Mouse (Mus musculus) left cerebral cortex, adult 2 months (tissue): ENCODE results near the gene Ddx27. TPM values are rescaled to one million over a fixed set of nuclear protein-coding genes. Genes with fewer than 3 reads are reported as not detected.

Experiments used
- DNase-seq, 2 experiments: peaks; one replicate each; pipeline ENCODE4 v3.0.0; 2021 to 2022; ENCODE audit warnings: low spot score in 2 of 2, mixed read lengths in 1 of 2; ENCODE audit errors: extremely low spot score in 1 of 2
- H3K27ac ChIP-seq: fragments of 200-600 bp; 2 replicates; pipeline ENCODE4 v1.8.1; 2022
- H3K4me3 ChIP-seq: fragments of 200-600 bp; 2 replicates; pipeline ENCODE4 v1.8.1; 2022
- CTCF ChIP-seq: fragments of 200-600 bp; IDR thresholded peaks from 2 replicates; pipeline ENCODE4 v1.8.1; 2022; ENCODE audit warnings: antibody characterized with exemption, mild to moderate bottlenecking, moderate library complexity
- intact Hi-C: fragments of 180-260 bp; cut with DNase I; formaldehyde crosslinking; loops from one replicate; pipeline ENCODE4 v1.15.1; 2025
- total RNA-seq, 2 experiments: library from RNA; stranded (reverse); gene quantifications; 2 replicates each; pipeline ENCODE4 v1.2.3; 2021

The Ddx27 gene
- total RNA-seq, 2 experiments from 2014 or later: 34.6 to 35.5 TPM

DNA sequence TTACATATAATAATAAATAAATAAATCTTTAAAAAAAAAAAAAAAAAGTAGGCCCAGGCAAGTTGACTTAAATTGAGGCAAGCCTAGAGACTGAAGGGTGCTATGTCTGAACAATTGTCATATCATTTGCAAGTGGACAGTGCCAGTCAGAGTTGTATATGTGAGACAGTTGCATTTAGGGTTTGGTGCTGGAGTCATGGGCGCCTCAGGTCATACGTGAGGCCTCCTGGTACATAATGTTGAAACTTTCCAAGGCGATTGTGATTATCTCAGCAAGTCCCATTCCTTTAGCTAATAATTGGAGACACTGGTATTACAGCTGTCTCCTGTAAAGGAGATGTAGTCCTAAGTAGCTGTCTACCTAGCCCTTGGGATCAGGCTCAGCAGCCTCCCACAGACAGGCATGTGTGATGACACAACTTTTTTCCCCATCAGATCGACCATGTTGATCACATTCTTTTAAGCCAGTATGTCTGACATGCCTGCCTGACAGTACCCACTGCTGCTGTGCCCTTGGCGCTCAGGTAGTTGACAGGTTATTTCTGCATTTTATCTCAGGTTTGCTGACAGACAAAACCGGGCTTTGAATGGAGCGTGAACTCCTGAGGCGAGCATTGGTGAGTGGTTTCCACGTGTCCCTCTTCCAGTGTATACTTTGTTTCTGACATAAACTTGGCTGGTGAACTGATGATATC, 49.8 kb downstream of the Ddx27 start:
- H3K4me3 ChIP-seq: peak overlapping the region; percentile 97

DNA sequence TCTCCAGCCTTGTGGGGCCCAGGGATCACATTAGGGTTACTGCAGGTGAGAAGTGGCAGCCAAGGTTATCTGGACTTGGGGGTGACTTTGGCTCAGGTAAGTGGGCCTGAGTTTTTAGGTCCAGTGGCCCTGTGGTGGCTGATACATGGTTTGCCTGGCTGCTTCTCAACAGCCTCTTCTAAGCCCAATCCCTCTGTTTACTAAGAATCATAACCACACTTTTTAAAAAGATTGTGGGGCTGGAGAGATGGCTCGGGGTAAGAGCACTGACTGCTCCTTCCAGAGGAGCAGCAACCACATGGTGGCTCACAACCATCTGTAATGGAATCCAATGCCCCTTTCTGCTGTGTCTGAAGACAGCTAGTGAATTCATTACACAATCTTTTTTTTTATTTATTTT, 51.0 kb downstream of the Ddx27 start:
- no peak for TF ChIP-seq CTCF
- Histone ChIP-seq H3K27ac (no peak overlapping the region), H3K4me3 (no peak overlapping the region)
- no peak for DNase-seq
- intact Hi-C loops: no loop called here

More for the DNA sequence above, 49.8 kb downstream of the Ddx27 start:
- H3K27ac ChIP-seq: no peak overlapping the region
- intact Hi-C loops: loop anchor here (5.0 kb wide), 2 partner anchors 123 to 428 kb away; partner anchors contain the start of genes Rnf114 and Spata2
- no peak for DNase-seq
- TF ChIP-seq CTCF: no peak; the same call in 1 of the 2 replicates

DNA sequence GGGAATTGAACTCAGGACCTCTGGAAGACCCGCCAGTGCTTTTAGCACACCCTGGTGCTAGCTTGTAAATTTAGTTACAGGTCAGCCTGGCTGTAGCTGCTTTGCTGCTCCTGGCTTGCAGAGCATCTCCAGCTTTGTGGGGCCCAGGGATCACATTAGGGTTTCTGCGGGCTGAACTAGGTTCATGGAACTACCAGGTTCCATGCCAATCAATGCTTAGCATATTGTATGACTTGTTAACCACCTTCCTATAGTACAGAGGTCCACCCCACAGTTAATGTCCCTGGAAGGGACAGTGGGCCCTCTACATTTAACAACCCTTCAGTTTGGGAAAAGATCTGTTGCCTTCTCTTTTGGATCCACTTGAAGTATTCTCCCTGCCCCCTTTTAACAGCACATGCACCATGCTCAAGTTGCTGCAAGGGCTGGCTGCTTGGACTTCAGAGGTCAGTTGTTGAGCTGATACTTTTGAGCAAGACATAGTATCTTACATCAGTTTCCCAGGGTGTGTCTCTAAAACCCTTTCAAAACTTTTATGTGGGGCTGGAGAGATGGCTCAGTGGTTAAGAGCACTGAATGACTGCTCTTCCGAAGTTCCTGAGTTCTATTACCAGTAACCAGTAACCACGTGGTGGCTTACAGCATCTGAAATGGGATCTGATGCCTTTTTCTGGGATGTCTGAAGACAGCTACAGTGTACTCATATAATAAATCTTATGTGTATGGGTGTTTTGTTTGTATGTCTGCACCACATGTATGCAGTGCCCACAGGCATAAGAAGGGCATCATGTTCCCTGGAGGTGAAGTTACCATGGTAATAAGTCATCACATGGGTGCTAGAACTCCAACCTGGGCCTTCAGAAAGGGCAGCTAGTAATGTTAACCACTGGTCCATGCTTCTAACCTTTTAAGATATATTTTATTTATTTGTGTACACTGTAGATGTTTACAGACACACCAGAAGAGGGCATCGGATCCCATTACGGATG, 51.8 kb downstream of the Ddx27 start:
- TF ChIP-seq CTCF: no peak; the same call in 1 of the 2 replicates
- Histone ChIP-seq H3K27ac (no peak overlapping the region), H3K4me3 (no peak overlapping the region)
- DNase-seq: no peak
- intact Hi-C loops: no loop called here

DNA sequence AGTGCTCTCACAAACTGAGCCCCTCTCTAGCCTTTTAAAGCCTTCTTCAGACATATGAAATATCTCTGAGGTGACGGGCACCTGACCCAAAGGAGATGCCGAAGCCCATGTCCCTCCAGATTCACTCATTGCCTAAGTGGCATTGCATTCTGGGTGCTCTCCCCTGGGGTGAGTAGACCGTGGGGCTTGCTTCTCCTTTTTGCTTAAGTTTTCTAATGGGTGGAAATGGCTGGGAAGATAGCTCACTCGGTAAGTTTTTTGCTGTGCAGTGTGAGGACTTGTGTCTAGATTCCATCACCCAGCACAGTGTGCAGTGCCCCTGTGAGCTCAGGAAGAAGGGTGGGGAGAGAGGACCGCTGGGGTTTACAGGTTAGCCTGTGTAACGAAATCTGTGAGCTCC, 52.6 kb downstream of the Ddx27 start:
- H3K27ac ChIP-seq: no peak overlapping the region
- intact Hi-C loops: no loop called here
- no peak for TF ChIP-seq CTCF
- no peak overlapping the region for H3K4me3 ChIP-seq
- no peak for DNase-seq

DNA sequence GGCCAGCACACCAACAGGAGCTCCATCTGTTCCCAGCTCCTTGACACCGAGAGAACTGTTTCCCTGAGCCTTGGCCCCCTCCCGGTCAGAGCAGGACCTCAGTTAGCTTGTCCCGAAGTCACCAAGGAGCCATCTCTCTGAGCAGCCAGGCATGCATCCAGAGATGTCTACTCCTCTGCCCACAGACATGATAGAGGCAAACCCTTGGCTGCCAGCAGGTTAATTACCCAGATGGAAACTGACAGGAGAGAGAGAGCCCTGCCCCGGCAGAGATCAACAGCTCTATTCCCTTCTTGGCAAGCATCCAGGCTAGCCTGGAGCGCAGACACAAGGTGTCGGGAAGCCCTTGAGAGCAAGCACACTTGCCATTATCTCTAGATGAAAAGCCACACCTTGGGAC, 55.3 kb downstream of the Ddx27 start:
- Histone ChIP-seq H3K27ac (no peak overlapping the region), H3K4me3 (no peak overlapping the region)
- no peak for TF ChIP-seq CTCF
- no peak for DNase-seq
- intact Hi-C loops: loop anchor here (5.0 kb wide), 2 partner anchors 37 to 352 kb away; partner anchors contain the start of gene Slc9a8

DNA sequence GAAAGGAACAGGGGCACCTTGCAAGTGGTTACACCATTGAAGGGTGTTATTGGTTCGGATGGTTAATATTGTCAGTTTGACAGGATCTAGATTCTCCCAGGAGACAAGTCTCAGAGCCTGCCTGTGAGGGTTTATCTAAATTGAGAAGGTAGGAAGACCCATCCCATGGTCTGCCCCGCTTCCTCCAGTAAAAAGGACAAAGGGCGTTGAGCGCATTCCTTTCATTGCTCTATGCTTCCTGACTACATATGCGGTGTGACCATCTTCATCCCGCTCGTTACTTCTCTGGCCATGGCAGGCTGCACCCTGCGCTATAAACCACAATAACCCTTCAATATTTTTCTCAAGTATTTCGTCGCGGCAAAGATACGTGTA, 56.3 kb downstream of the Ddx27 start:
- Histone ChIP-seq H3K27ac (peak overlapping the region; percentile 91), H3K4me3 (peak overlapping the region; percentile 53)
- no peak for DNase-seq
- intact Hi-C loops: loop anchor here (5.0 kb wide), 2 partner anchors 36 to 351 kb away; partner anchors contain the start of gene Slc9a8
- TF ChIP-seq CTCF: no peak

DNA sequence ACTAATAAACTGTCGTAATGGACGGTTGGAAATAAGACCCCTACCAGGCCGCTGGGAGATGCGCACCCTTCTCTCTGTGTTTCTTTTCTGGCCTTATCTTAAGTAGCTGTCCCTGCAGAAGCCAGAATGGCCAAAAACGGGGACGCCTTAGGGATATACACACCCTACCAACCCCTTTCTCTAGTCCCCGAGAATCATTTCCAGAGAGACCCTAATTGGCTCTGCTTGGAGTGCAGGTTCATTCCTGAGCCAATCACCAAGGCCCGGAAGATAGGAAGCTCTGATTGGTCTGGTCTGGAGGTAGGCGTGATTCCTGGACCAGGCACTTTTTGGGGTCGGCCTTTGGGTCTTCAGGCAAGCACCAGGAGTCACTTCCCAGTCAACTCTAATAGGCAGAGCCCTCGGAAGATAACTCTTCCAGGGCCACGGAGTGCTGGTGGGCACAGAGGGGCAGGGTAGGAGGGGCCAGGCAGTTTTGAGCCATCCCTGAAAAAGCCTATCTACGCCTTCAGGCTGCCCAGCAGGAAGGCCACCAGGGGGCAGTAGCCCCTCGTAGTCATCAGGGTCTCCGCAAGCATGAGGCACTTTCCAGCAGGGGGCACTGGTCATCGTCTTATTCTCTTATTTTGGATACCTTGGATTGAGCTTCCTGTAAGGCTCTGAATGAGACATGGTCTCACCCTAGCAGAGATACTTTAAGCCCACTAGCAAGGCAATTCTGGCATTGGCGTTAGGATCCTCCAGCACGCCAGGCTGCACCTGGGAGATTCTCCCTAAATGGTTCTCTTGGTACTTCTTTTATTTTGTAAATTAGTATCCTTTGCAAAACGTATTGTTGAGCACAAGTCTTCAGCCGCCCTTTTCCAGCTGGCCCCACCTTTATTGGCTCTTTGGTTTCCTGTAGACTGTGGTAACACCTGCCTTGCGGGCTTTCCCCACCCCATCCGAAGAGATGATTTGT, 56.9 kb downstream of the Ddx27 start:
- peak; percentile 93 to 97 for DNase-seq
- TF ChIP-seq CTCF: peak; percentile 100
- Histone ChIP-seq H3K27ac (peak overlapping the region; percentile 91), H3K4me3 (peak overlapping the region; percentile 53)
- intact Hi-C loops: loop anchor here (1.0 to 5.0 kb wide), 6 partner anchors 35 to 350 kb away; partner anchors contain the start of genes Kcnb1 and Slc9a8

DNA sequence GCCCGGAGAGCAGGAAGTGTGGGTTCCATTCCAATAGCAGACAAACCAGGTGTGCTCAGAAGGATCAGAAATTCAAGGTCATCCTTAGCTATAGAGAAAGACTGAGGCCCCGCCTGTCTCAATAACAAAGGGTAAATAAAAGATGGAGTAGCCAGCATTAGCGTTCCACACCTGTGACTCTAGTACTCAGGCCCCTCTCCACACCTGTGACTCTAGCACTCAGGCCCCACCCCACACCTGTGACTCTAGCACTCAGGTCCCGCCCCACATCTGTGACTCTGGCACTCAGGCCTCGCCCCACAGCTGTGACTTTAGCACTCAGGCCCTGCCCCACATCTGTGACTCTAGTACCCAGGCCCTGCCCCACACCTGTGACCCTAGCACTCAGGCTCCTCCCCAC, 59.6 kb downstream of the Ddx27 start:
- no peak for DNase-seq
- H3K4me3 ChIP-seq: no peak overlapping the region
- intact Hi-C loops: loop anchor here (5.0 kb wide), 2 partner anchors 33 to 348 kb away; partner anchors contain the start of gene Slc9a8
- no peak for TF ChIP-seq CTCF
- no peak overlapping the region for H3K27ac ChIP-seq

DNA sequence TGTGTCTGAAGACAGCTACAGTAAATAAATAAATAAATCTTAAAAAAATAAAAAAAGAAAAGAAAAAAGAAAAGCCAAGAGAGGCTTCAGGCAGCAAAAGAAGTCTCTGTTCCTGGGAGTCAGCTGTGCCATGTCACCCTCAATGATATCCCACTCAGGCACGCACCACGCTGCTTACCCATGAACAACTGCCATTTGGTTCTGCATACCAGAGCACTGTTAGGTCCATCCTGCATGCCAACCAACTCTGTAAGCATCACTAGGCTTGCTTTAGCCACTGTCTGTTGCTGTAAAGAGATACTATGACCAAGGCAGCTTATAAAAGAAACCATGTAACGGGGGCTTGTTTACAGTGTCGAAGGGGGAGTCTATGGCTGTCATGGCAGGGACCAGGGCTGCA, 61.4 kb downstream of the Ddx27 start:
- no peak for DNase-seq
- no peak overlapping the region for H3K27ac ChIP-seq
- no peak for TF ChIP-seq CTCF
- no peak overlapping the region for H3K4me3 ChIP-seq
- intact Hi-C loops: no loop called here

DNA sequence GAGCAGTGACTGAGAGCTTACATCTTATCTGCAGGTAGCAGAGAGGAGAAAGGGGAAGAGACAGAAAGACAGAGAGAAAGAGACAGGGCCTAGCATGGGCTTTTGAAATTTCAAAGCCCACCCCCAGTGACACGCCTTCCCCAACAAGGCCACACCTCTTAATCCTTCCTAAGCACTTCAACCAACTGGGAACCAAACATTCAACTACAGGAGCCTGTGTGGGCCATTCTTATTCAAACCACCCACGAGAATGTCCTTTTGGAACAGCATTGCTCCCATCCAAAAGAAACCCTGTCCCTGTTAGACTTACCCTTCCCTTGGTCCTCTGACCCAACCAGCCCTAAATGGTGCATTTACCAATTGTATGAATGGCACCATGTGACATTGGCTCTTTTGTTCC, 61.8 kb downstream of the Ddx27 start:
- H3K27ac ChIP-seq: no peak overlapping the region
- no peak for DNase-seq
- no peak for TF ChIP-seq CTCF
- intact Hi-C loops: no loop called here
- no peak overlapping the region for H3K4me3 ChIP-seq
